Mouse (Mus musculus): ENCODE results near the gene Uap1l1.

Gene Uap1l1

DNA sequence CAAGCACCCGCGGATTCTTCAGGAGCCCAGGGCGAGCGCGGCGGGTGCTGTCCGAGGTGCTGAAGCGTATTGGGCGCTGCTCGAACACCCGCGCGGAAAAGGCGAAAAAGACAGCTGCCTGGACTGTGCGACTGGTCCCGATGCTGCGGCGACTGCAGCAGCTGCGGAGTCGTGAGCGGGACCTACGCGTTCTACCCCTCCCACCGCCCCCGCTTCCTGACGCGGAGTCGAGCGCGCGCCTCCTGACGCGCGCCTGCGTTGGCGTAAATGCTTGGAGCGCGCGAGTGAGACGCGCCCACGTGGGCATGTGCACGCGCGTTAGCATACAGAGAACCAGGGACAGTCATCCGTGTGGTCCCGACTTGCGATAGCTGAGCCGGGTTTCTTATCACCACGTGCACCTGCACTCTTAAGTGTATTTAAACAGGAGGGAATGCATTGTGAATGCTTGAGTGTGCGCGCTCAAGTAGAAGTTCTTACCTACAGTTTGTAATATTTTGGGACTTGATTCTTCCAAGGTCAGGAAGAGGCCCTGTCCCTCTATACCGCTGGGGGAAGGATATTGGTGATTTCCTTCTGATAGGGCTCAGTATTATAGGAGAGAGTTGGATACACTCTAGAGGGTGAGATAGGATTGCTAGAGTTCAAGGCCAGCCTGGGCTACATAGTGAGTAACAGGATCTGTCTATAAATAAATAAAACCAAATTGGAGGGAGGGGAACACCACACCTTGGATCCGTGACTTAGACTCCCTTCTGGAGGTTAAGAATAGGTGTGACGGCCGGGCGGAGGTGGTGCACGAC, 46.3 kb downstream of the Uap1l1 start, which contains the start of gene Grin1:
Gene Grin1 (minus strand): TSS at position 217 of the 803 bp plus-strand sequence.
- in situ Hi-C loops (cut with MboI, MseI): no loop called here

DNA sequence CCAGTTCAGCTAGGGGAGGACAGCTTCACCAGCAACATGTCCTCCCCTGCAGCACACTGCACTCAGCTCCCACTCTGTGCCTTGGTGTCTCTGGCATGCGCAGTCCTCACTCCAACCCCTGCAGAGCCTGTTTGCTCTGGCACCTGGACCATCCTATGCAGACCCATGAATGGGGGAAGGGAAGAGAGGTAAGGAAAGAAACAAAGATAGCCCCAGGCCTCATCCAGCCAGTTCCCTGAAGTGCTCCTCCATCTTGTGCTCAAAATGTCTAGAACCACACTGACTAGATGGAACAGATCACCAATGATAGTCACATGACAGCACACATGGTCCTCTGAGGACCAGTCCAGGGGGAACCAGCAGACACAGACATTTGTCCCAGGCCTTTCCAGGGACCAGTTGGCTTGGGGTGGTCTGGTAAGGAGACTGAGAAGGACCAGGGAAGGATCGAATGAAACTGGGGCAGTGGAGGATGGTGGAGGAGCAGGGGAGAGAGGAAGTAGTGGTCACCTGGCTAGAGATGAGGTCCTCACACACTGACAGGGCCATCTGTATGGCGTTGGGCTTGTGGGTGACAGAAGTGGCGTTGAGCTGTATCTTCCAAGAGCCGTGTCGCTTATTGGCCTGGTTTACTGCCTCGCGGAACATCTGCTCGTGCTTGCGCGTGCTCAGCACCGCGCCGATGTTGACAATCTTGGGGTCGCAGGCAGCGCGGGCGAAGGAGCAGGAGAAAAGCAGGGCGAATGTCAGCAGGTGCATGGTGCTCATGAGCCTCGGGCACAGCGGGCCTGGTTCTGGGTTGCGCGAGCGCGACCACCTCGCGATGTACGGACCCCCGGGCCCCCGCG, 47.1 kb downstream of the Uap1l1 start:
- in situ Hi-C loops (cut with MboI, MseI): no loop called here

DNA sequence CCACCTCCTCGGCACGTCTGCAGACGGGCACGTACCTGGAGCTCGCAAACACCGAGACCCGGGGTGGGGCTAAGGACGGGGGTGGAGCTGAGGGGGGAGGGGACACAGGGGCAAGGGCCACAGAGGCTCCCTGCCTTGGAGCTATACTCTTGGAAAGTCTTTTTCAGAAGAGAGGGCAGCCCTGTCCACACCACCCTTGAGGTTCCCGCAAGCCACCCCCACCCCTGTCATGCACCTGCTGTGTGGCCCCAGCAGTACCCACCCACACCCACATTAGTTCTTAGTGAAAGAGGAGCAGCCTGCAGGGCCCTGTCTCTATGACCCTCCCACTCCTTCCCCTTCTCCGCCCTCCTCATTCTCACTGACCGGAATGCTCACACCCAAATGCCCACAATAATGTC, 54.0 kb downstream of the Uap1l1 start:
- in situ Hi-C loops (cut with MboI, MseI): no loop called here

DNA sequence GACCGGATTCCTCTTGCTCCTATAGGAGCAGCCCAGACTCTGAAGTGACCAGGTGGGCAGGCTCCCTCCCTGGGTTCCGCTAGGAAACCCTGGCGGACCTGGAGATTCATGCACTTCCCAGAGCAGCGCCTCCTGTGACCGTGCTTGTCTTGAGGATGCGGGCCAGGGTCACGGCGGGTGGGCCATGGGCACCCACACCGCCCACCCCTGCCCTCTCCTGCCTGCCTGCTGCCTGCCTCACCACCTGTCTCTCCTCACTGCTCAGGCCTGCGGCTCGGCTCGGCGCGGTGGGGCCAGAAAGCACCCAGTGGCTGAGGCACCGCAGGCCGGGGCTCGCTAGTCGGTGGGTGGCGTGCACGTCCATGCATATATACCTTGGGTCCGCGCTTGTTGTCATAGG, 54.5 kb downstream of the Uap1l1 start:
- in situ Hi-C loops (cut with MboI, MseI): no loop called here

DNA sequence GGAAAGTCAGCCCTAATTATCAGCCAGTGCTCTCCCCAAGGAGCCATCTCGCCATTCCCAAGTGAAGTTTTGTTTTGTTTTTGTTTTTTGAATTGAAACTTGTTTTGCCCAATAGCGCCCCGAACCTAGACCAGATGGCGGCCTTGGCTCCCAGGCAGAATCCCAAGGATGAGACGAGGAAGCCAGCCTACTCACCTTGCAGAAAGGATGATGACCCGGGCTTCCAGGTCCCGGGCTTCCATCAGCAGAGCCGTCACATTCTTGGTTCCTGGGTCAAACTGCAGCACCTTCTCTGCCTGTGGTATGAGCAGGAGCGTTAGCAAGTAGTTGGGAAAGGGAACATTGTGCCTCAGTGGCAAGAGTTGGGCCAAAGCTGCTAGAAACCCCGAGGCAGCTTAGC, 55.3 kb downstream of the Uap1l1 start:
- in situ Hi-C loops (cut with MboI, MseI): no loop called here
